Mouse (Mus musculus): ENCODE data around the gene Man1c1. TPM values are rescaled to one million over a fixed set of nuclear protein-coding genes. Genes with fewer than 3 reads are reported as not detected.
A peak's percentile ranks its signal among the peaks of the same experiment; 100 is the strongest.

Man1c1 gene
- polyA plus RNA-seq, 1 experiment from 2014 or later = 6.3 TPM

DNA sequence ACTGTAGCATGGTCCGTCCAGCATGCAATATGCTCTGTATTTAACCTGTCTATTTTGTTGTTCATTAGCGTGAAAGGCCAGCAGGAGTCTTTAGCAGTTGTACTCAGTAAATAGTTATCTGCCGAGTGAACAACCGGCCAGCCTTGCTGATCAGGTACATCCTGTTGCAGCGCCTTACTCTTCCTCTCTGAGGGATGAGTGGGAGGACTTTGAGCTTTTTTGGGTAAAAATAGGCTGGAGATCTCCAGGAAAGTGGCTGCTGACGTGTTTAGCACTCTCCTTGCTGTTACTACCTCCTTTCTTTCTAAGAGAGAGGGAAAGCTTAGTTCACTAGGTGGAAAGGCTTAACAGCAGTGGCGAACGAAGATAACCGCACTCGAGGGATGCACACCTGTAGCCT lies 186.4 kb downstream of the Man1c1 start:
- H3K4me3 ChIP-seq = peak overlapping the region; percentile 7; the same call in 1 of the 2 replicates
- peaks cover 56% of the 10 kb centered on the region for H3K4me1 ChIP-seq
- no peaks in the 10 kb centered on the region for H3K27me3 ChIP-seq (replicated peaks)
- H3K9ac ChIP-seq = peak overlapping the region; percentile 67
- no peak for ATAC-seq (ENCODE audit: extremely low read depth, insufficient number of reproducible peaks, low FRiP score, low TSS enrichment)
- H3K4me2 ChIP-seq = peak overlapping the region; percentile 59
- peak overlapping the region; percentile 99 for H3K27ac ChIP-seq (replicated peaks)
- peaks cover 18% of the 10 kb centered on the region for H3K36me3 ChIP-seq
- no peaks in the 10 kb centered on the region for H3K9me3 ChIP-seq
- 58% methylated on average over 10 of the region's 10 CpGs for WGBS

DNA sequence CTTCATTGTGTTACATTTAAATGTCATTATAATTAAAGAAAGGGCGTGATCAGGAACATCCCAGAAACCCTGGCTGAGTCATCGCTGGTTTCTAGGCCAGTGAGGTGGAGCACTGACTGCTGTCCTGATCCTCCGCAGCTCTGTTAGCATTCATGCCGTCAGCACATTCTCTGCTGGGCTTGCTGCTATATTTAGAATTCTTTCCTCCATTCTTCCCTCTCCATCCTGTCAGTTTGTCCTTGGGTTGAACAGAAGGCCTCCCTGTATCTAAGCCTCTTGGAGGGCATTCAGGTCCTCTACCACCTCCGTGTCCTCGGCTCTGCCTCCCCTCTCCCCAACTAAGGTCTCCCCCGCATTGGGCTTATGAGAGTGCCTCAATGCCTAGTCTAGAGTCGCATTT lies 187.1 kb downstream of the Man1c1 start:
- peak overlapping the region; percentile 59 for H3K4me2 ChIP-seq
- peak overlapping the region; percentile 7; the same call in 1 of the 2 replicates for H3K4me3 ChIP-seq
- H3K27ac ChIP-seq (replicated peaks) = peak overlapping the region; percentile 99
- H3K36me3 ChIP-seq = peaks cover 15% of the 10 kb centered on the region
- no peaks in the 10 kb centered on the region for H3K9me3 ChIP-seq
- no peaks in the 10 kb centered on the region for H3K27me3 ChIP-seq (replicated peaks)
- no peak for ATAC-seq (ENCODE audit: extremely low read depth, insufficient number of reproducible peaks, low FRiP score, low TSS enrichment)
- peaks cover 64% of the 10 kb centered on the region for H3K4me1 ChIP-seq
- WGBS = 26% methylated on average over 8 of the region's 8 CpGs
- H3K9ac ChIP-seq = peak overlapping the region; percentile 70

DNA sequence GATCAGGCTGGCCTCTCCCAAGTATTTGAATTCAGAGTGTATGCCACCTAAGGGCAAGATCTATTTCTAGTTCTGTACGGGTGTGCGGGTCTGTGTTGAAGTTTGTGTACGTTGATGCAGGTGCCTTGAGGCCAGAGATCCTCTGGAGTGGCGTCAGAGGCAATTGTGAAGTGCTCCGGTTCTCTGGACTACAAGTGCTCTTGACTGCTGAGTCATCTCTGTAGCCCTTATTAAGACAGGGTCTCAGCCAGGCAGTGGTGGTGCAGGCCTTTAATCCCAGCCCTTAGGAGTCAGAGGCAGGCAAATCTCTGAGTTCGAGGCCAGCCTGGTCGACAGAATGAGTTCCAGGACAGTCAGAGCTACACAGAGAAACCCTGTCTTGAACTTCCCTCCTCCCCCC lies 188.5 kb downstream of the Man1c1 start:
- Histone ChIP-seq H3K4me3 (no peak overlapping the region), H3K27me3 (replicated peaks) (no peaks in the 10 kb centered on the region), H3K4me1 (peaks cover 74% of the 10 kb centered on the region), H3K27ac (replicated peaks) (peak overlapping the region; percentile 99), H3K4me2 (no peak overlapping the region), H3K9ac (0 out of 2 replicates have a peak overlapping the region, but pooled peaks have one; percentile 25), H3K36me3 (peaks cover 4% of the 10 kb centered on the region), H3K9me3 (no peaks in the 10 kb centered on the region)
- ATAC-seq (ENCODE audit: extremely low read depth, insufficient number of reproducible peaks, low FRiP score, low TSS enrichment) = no peak
- 36% methylated on average over 7 of the region's 7 CpGs for WGBS

- no peak for ATAC-seq (ENCODE audit: extremely low read depth, insufficient number of reproducible peaks, low FRiP score, low TSS enrichment)
- Histone ChIP-seq H3K9ac (peak overlapping the region; percentile 35; the same call in 1 of the 2 replicates), H3K9me3 (no peaks in the 10 kb centered on the region), H3K4me2 (peak overlapping the region; percentile 14; the same call in 1 of the 2 replicates), H3K36me3 (no peaks in the 10 kb centered on the region), H3K27me3 (replicated peaks) (no peaks in the 10 kb centered on the region), H3K4me3 (no peak overlapping the region), H3K27ac (replicated peaks) (0 out of 2 replicates have a peak overlapping the region, but pooled peaks have one; percentile 2), H3K4me1 (peaks cover 74% of the 10 kb centered on the region)
- 72% methylated on average over 11 of the region's 11 CpGs for WGBS
Observed at GRCm38 (mm10) chr4:134514309-134514930, 189.7 kb downstream of the Man1c1 start.

- Histone ChIP-seq H3K27ac (replicated peaks) (peak overlapping the region; percentile 72; the same call in 1 of the 2 replicates), H3K36me3 (peaks cover 7% of the 10 kb centered on the region), H3K4me2 (peak overlapping the region; percentile 95), H3K4me1 (peaks cover 65% of the 10 kb centered on the region), H3K9me3 (no peaks in the 10 kb centered on the region), H3K4me3 (peak overlapping the region; percentile 43), H3K27me3 (replicated peaks) (no peaks in the 10 kb centered on the region), H3K9ac (peak overlapping the region; percentile 76)
- ATAC-seq (ENCODE audit: extremely low read depth, insufficient number of reproducible peaks, low FRiP score, low TSS enrichment) = no peak
- 8% methylated on average over 15 of the region's 15 CpGs for WGBS
Observed at GRCm38 (mm10) chr4:134512798-134513197, 191.3 kb downstream of the Man1c1 start.

- no peak overlapping the region for H3K27ac ChIP-seq (replicated peaks)
- H3K9ac ChIP-seq = peak overlapping the region; percentile 85
- H3K36me3 ChIP-seq = peaks cover 18% of the 10 kb centered on the region
- peak overlapping the region; percentile 95 for H3K4me2 ChIP-seq
- WGBS = 57% methylated on average over 6 of the region's 6 CpGs
- H3K4me3 ChIP-seq = peak overlapping the region; percentile 75
- no peaks in the 10 kb centered on the region for H3K9me3 ChIP-seq
- no peaks in the 10 kb centered on the region for H3K27me3 ChIP-seq (replicated peaks)
- peaks cover 54% of the 10 kb centered on the region for H3K4me1 ChIP-seq
- ATAC-seq (ENCODE audit: extremely low read depth, insufficient number of reproducible peaks, low FRiP score, low TSS enrichment) = no peak
Observed at GRCm38 (mm10) chr4:134511730-134512129, 192.4 kb downstream of the Man1c1 start.

Small RNA genes within 50 kb of the gene (microRNA-seq; reads per million reads assigned to microRNA genes)
- gene Mir6403 = not detected

Other genes with a start within 250 kb of the Man1c1 start
- 988 and 1,051 TPM in 2 replicates for gene Stmn1, start 236.0 kb downstream of the Man1c1 start, polyA plus RNA-seq (2015; fragmentation: Nextera tagmentation; extraction: Ambion mirVana)
- gene Paqr7, start 207.6 kb downstream of the Man1c1 start, polyA plus RNA-seq (2015; fragmentation: Nextera tagmentation; extraction: Ambion mirVana) = 10.0 and 10.9 TPM in 2 replicates
- gene Aunip, start 193.3 kb downstream of the Man1c1 start, polyA plus RNA-seq (2015; fragmentation: Nextera tagmentation; extraction: Ambion mirVana) = 8.5 and 11.2 TPM in 2 replicates
- 142 and 144 TPM in 2 replicates for gene Mtfr1l, start 168.9 kb downstream of the Man1c1 start, polyA plus RNA-seq (2015; fragmentation: Nextera tagmentation; extraction: Ambion mirVana)
- gene Selenon, start 152.1 kb downstream of the Man1c1 start, polyA plus RNA-seq (2015; fragmentation: Nextera tagmentation; extraction: Ambion mirVana) = 7.5 and 8.0 TPM in 2 replicates
- gene Ldlrap1, start 63.7 kb upstream of the Man1c1 start, polyA plus RNA-seq (2015; fragmentation: Nextera tagmentation; extraction: Ambion mirVana) = 12.2 and 13.5 TPM in 2 replicates
- gene Maco1, start 149.1 kb upstream of the Man1c1 start, polyA plus RNA-seq (2015; fragmentation: Nextera tagmentation; extraction: Ambion mirVana) = 25.0 and 25.7 TPM in 2 replicates
- gene Rhd, start 160.2 kb upstream of the Man1c1 start, polyA plus RNA-seq (2015; fragmentation: Nextera tagmentation; extraction: Ambion mirVana) = 13.0 and 19.3 TPM in 2 replicates
- gene Tmem50a, start 210.7 kb upstream of the Man1c1 start, polyA plus RNA-seq (2015; fragmentation: Nextera tagmentation; extraction: Ambion mirVana) = 132 and 149 TPM in 2 replicates
- 325 and 327 TPM in 2 replicates for gene Rsrp1, start 219.3 kb upstream of the Man1c1 start, polyA plus RNA-seq (2015; fragmentation: Nextera tagmentation; extraction: Ambion mirVana)
- gene Syf2, start 226.6 kb upstream of the Man1c1 start, polyA plus RNA-seq (2015; fragmentation: Nextera tagmentation; extraction: Ambion mirVana) = 53.0 and 55.6 TPM in 2 replicates